Mouse (Mus musculus): ENCODE data around the gene Lepr.

Gene Lepr

DNA sequence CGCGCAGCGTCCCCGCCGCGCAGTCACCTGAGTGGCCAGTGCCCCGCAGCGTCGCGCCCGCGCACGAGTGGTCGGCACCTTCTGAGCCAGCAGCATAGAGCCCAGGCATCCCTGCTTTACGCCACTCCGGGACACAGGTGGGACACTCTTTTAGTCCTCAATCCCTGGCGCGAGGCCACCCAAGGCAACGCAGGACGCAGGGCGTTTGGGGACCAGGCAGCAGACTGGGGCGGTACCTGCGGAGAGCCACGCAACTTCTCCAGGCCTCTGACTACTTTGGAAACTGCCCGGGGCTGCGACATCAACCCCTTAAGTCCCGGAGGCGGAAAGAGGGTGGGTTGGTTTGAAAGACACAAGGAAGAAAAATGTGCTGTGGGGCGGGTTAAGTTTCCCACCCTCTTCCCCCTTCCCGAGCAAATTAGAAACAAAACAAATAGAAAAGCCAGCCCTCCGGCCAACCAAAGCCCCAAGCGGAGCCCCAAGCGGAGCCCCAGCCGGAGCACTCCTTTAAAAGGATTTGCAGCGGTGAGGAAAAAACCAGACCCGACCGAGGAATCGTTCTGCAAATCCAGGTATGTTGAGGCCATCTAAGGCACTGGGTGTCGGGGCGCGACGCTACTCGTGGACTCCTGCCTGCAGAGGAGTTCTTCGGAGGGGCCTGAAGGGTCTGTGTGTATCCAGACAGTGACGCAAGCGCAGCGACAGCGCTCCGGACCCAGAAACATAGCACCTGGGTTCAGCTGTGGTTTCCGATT is at the start of gene Lepr:
Gene Lepr (plus strand): TSS at position 38 of the 755 bp plus-strand sequence.
- no peak for DNase-seq

DNA sequence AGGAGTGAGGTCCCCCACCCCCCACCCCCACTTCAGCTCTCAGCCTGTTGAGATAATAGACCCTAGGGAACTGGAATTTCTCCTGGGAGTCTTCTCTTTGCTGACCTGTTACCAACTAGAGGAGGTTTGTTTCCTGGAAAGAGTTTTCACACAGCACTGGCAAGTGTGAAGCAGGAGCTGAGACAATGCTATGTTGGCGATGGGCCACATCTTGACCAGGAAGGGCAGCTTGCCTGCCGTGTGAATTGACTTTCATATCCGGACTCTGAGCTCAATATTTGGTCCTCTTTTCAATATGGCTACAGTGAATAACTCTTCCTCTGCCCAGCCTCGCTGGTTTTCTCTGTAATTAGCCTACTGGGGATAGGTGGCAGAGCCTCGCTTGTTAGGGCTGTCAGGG is 48.0 kb upstream of the Lepr start:
- DNase-seq = no peak

DNA sequence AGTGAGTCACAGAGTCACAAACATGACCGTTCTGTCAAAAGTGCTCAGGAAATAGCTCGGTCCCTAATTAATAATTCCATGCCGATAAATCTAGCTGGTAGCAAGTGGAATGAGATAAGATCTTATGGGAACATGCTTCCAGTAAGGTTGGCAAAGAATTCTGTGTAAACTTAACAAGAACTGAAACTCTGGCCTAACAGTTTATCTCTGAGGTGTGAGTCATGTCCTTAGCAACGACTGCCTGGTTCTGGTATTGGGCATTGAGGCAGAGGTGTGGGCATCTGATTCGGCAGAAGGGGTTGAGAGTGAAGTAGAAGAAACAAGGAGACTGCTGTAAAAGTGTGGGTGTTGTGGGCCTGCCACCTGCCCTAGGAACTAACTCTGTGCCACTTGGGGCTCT is 47.4 kb upstream of the Lepr start:
- DNase-seq = no peak

DNA sequence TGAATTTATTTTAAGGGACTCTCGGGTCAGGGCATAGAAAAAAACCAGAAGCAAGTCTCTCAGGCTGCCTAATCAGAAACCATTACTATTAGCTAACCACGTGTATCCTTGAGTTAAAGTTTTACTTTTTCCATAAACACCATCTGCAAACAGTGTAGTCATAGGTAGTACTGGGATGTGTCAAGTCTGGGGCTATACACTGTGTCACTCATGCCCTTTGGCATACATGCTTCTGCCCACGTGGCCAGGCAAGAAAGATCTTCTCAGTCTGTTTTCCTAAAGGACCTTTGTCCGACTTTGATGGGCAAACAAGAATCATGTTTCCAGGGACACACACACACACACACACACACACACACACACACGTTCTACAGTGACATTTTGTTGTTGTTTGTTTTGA is 42.4 kb upstream of the Lepr start:
- DNase-seq = no peak

DNA sequence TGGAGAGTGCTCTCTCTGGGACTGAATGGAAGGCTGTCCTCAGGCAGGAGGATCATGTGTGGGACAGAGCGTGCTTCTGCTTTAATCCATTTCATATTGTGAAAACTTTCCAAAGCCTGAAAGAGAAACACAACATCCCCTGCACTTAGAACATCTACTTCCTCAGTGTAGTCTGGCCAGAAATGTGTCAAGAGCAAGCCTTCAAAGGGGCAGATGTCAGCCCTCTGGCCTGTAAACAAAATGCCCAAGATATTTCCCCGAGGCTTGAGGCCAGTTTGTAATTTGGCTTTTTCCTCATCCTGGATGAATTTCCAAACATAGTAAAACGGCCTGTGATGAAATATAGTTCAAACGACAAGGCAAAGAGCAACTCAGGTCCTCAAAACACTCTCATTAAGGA is 41.5 kb upstream of the Lepr start:
- DNase-seq = no peak

DNA sequence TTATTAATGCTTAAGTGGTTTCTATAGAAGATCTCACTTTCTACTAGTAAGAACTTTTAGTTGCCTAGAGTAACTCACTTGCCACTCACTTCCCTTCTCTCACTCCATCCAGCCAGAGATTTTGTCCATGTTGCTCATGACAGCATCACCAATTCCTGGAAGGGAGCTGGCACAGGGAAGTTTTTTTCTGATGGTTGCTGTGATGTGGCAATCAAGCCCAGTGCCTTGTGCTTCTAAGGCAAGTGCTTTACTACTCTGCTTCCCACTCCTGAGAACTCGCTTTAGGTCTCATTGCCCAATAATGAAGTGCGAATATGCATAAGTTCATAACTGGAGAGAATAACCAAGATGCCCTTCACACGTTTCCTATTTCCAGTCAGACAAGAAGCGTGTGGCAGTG is 34.6 kb upstream of the Lepr start:
- DNase-seq = no peak

DNA sequence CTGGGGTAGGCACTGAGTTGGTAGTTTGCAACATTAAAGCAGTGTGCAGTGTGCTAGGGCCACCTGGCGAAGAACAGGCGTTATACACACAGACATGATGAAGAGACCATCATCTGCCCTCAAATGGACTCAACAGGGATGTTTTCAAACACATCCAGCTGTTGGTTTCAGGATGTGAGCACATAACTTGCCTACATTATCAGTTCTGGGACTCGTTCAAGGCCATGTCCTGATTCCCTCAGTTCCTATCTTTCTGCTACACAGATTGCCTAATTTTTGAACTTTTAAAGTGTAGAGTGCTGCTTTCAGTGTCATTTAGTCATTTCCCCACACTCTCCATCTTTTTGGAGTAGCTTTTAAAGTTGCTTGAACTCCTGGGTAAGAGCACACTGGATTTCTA is 34.1 kb upstream of the Lepr start:
- no peak for DNase-seq

DNA sequence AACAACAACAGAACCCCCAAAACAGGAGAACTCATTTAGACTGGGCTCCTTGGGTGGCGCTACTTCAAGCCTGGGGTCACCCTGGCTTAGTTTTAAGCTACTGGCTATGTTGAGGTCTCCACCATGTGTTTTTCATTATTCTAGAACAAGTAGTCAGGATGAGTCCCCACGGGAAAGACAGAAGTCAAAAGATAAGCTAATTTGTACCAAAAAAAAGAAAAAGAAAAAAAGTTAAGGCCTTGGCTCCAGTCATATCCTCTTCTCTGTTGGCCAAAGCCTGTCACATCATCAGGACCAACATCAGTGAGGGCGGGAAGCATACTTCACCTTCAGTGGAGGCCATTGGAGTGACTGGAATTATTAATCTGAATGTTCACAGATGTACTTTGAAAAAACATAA is 32.4 kb upstream of the Lepr start:
- DNase-seq = no peak

DNA sequence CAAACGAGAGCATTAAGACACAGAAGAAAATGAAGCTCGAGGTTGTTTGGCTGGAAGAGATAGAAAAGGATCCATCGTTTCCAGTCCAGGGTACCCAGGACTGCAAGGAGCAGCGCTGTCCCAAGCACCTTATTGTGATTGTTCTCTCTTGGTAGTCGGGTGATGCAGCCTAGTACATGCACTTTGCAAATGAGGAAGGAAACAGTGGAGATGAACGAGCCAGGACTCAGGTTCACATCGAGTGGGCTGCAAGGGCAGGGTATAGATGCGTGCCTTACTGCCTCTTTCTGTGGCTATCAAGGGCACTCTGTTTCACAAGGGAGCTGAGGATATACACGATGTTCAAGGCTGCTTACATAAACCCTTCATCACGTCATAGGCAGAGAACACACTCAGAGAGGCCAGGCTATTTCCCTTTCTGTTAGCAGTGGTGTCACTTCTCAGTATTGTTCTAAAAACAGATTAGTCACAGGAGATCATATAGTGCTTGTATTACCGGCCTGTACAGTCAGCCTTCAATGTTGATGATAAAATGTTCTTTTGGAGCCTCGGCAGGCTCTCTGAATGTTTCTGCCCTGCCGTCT is 30.9 kb upstream of the Lepr start:
- no peak for DNase-seq

DNA sequence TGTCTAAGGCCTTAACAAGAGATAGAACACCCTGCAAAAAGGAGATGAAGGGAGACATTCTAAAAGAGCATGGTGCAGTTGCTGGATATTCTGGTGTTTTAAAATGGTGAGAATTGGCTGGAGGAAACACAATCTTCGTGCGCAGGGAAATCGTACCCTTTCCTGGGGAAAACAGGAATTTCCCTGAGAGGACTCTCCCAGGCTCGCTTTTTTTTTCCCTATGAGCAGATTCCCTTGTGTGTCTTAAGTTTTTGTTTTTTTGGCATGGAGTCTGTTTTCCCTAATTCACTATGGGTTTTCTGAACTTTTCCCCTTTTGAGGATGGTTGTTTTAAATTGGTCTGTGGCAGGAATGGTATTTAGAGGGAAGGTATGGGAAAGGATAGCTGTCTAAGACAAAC is 28.0 kb upstream of the Lepr start:
- no peak for DNase-seq

DNA sequence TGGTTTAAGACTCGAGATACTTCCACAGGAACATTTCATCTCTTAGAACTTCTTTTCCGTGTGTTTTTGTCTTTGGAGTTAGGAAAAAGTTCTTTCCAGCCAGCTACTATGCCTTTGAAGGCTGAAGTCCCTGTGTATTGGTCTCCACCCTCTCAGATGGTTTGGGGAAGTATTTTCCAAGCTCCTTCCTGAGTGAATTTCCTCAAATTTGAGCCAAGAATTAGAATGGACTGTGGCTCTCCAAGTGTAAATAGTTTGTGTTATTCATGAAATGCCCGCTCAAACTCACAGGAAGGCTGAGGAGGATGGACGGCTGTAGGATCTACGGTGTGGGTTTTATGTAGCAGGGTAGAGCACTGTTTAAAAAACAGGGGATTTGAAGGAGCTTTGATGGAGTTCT is 27.6 kb upstream of the Lepr start:
- DNase-seq = no peak

DNA sequence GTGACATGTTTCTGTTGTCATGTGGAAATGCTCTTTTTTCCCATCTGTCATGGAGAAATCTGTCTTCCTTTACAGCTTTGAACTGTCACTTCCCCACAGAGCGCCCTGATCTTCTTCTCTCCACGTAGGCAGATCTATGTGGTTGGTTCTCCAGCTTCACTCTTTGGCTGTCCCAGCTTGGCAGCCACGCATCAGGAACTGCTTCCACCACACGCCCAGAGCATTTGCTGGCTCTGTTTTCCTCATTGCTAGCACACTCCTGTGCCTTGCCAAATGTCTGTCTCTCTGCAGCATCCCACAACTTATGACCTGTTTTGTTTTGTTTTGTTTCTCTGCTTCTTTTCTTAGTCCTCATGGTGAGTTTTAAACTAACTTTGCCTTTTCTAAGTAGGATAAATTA is 24.3 kb upstream of the Lepr start:
- no peak for DNase-seq

DNA sequence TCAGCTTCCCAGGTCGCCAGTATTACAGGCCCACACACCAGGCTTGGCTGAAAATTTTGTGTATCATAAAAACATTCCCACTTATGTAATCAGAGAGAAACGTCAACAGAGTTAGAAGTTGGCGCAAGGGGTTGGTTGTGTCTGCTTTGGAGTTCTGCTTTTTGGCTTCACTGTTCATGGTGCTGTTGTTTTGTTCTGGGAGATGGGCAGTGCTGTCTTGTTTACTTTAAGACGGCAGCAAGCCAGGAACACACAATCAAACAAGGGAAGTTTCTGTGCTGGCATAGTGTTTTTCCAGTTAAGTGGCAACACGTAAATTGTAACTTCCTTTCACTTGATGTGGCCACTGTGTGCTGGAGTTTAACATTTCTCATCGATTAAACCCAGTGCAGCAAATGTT is 22.7 kb upstream of the Lepr start:
- DNase-seq = no peak

DNA sequence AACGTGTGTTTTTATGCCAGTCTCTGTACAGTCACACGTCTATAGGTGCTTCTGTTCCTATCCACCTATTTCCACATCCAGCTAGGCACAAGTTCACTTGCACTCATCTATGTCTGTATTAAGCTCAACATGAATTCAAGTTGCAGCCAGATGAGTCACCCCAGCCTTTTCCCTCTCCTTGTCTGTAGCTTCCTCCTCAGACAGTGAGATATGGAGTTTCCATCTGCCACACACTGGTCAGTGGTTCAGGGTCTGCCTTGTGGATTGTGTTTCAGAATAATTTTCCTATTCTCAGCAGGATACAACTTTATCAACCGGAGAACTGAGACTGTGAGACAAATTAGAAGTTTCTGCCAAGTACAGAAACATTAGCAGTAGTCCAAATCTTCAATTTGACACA is 20.0 kb upstream of the Lepr start:
- DNase-seq = no peak

DNA sequence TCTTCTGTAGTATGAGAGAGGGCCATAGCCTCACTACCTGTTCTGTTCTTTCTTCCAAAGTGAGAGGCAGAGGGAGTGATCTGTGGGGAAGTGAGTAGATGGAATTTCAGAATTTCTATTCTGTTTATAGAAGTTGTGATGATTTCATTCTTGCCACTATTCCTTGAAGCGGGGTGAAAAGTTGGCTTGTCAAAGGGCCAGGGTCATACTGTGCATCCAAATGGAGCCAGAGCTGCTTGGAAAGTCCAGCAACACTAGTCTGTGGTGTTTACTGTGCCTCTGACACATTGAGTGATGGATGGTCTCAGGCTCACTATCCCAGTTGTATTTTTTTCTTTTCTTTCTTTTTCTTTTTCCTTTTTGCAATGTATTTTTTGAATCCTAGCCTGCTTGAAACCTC is 17.8 kb upstream of the Lepr start:
- DNase-seq = no peak

DNA sequence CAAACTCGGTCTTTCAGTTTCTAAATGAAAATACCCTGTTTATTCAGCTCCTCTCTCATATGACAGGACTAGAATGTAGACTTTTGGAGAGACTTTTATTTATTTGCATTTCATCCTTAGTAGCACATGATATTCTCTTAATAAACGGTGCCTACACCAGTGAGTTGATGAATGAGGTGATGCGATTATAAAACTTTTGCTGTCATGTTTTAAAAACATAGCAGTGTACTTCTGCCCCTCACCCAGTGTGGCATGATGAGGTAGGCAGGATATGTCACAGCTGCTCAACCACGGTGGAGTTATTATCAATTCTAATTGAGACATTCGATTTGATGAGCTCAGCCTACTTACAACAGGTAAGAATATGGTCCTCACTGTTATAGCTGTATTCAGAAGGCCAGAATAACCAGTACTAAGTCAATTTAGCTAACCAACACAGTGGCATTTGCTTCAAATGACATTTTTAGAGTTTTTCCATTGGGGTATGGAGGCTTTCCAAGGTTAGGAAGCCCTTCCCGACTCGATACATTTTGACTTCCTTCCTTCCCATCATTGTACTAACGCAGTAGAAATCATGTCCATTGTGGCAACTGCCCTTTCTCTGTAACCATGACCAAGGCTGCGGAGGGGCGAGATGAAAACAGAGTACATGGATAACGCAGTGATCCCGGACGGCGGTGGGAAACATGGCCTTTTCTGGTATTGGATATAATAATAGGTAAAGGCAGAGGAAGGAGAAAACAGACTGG is 16.1 kb upstream of the Lepr start:
- DNase-seq = no peak

DNA sequence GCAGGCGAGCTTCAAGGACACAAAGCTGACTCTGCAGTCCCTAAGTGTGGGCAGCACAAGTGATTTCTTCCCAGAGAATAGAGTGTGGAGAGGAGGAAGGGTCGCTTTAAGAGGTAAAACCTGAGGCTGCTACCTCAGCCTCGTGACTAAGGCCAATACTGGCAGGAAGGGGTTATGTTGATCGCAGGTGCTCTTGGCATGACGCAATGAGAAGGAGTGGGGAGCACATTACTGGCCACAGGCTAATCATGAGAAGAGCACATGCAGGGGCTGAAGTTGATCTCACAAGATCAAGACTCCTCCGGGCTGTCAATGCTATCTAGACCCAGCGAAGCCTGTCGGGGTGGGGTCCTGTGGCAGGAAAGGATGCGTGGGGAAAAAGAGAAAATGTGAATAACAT is 11.9 kb upstream of the Lepr start:
- no peak for DNase-seq

DNA sequence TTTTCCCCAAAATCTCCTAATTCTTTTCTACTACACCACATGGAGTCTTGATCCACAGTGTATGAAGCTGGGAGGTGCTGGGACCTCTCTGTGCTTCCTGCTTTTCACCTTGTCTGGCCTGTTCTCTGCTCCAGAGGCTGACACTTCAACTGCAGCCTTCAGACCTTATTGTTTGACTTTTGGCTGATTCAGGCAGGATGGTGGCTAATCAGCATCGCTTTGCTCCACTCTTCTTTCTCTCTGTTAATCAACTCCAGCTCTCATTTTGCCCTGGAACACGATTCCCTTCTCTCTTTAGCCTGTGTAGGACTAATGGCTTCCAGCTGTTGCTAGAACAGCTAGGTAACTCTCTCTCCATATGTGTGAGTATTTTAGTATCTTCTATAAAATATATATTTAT is 10.0 kb upstream of the Lepr start:
- no peak for DNase-seq

DNA sequence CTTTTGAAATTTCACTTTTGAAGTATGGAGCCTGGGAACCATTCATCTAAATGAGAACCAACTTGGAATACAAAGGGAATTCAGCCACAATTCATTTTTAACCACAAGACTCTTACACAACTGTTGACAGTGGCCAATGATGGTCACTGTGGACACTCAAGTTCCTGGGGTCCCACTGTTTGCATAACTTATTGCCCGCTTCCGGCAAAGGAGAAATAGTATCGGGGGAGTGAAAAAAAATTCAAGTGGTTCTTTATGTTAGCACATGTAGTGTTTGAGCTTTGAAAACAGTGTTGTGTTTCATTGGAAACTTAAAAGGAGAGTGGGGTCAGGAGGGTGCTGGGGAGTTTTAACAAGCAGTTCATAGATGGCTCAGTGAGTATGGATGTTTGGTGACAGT is 9.3 kb upstream of the Lepr start:
- no peak for DNase-seq

DNA sequence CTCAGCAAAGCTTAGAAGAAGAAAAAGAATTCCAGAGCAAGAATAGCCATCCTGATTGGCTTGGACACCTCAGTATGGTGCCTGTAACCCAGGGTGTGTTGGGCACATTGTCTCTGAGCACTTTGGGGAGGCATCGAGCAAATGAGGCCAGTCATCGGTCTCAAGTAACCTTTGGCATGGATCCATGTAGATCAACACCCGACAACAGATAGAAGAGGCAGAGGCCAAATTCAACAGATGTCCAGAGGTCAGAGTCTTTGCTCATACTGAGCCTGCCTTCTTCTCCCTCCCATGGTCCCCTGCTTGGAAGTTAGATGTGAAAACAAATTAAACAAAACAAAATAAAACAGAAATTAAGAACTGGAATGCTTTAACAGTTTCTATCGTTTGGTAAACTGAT is 6.8 kb upstream of the Lepr start:
- DNase-seq = no peak

DNA sequence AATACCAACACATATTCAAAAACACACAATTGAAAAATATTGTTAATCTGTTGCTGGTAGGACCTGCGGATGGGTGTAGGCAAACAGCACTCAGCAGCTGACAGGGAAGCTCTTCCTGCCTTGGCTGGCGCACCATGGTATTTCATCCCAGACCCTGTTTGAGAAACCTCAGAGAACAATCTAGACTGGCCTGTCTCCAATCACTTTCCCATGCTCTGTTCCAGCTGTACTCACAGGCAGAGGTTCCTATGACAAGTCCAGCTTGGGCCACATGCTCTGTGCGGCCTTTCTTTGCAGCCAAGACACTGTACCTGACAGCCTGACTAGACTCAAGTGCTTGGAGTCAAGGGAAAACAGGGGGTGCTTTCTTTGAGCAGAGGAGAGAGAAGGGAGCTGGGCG is 6.1 kb upstream of the Lepr start:
- DNase-seq = no peak

DNA sequence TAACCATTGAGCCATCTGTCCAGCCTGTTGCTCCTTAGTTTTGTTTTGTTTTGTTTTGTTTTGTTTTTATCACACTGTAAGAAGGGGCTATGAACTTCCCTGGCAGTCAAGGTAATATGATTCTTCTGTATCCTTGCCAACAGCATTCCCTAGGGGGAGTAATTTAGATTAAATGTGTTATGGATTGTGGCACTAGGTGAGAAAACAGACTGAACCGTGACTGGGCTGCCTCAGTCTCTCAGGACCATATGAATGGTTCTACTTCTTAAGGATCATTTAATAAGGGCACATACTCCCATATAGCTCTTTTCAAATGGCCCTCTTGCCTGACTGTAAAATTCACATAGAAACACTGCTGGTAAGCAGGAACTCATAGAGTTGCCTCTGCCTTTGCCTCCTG is 4.6 kb upstream of the Lepr start:
- DNase-seq = no peak

DNA sequence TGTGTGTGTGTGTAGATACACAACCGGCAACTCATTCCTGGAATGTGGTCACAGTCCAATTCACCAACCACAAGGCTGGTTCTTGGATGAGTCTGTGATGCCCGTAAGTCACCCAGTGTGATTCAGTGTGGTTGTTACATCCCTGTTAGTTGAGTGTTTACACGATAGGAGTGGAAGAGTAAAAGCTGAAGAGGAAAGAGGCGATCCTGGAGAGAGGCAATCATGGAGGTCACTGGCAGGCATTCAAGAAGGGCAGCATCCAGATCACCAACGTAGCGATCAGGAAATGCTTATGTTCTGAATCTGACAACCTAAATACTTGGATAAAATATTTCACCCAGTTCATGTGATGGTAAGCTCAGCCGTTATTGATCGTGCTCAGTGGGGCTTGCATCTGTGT is 1.9 kb upstream of the Lepr start:
- no peak for DNase-seq

DNA sequence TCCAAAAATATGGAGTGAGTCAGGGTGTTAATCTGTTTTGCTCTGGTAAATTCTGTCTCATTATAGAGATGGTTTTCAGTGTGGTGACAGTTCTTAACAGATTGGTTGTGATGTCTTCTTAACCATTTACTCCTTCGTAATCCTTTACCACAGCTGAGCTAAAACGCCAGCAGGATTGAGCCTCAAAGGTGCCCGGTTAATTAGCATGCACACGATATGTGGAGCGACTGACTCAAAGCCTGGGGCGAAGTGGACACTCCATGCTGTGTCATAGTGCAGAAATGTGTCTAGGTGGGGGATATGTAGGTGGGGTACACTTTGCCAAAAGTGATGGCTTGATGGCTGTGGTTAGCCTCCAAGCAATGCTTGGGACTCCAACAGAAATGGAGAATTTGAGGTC is 1.4 kb upstream of the Lepr start:
- no peak for DNase-seq
